Mouse (Mus musculus): Measurements from ENCODE around the gene Krt42. TPM values are rescaled to one million over a fixed set of nuclear protein-coding genes. Genes with fewer than 3 reads are reported as not detected.
"Not testable (repeated sequence)": the region's sequence is repeated elsewhere in the genome, so short reads cannot be mapped to it uniquely, and the experiment has no call there.

The Krt42 gene
- total RNA-seq, 2 experiments from 2014 or later: not detected

DNA sequence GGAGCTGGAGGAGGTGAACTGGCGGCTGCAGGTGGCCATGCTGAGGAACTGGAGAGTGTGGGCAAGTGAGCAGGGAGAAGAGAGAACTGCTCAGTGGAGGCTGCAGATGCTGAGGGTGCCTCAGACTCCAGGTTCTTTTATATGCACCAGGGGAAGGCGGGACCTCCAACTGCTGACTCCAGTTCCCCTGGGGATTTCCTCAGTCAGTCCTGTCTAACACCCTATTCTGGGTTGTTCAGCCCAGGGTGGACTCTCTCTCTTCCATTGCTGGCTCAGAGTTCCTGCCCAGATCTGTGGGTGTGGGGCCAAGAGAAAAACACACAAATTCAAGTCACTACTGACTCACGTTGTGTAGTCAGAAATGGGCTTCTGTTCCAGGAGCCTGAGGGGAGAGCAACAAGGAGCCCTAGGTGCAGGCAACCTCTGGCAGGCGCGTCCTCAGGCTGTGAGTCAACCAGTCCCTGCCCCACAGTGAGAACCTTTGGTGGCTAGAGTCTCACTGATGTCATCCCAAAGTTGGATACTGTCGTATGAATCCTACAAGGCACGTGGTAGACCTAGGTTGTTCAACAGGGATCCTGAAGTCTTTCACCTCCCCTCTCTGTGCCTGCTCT is 20.7 kb downstream of the Krt42 start, which contains the start of gene Krt16:
Gene Krt16, minus strand, starts transcription at position 51 of the 614 bp plus-strand sequence.
- no peak for DNase-seq (ENCODE audit: extremely low spot score in 1 of 2, low spot score in 2 of 2)
- Histone ChIP-seq H3K4me3 (no peak within 1 kb of the TSS), H3K27ac (no peak within 1 kb of the TSS)
- TF ChIP-seq CTCF (IDR thresholded peaks at IDR 0.05): no peak
- intact Hi-C loops (cut with DNase I): no loop called here

DNA sequence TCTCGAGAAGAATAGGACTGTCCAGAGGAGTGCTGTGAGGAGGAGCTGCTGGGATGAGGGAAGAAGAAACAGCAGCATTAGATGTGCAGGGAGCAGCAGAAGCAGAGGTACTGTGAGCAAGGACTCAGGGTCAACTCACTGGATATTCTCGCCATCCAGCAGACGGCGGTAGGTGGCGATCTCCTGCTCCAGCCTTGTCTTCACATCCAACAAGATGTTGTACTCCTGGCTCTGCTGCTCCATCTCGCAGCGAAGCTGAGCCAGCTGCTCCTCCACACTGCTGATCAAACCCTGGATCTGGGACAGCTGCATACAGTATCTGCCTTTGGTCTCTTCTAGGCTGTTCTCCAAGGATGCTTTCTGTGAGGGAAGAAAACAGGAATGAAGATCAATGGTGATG is 23.2 kb downstream of the Krt42 start:
- H3K27ac ChIP-seq; H3K4me3 ChIP-seq; intact Hi-C loops (cut with DNase I); DNase-seq (ENCODE audit: extremely low spot score in 1 of 2, low spot score in 2 of 2): not testable (repeated sequence)

DNA sequence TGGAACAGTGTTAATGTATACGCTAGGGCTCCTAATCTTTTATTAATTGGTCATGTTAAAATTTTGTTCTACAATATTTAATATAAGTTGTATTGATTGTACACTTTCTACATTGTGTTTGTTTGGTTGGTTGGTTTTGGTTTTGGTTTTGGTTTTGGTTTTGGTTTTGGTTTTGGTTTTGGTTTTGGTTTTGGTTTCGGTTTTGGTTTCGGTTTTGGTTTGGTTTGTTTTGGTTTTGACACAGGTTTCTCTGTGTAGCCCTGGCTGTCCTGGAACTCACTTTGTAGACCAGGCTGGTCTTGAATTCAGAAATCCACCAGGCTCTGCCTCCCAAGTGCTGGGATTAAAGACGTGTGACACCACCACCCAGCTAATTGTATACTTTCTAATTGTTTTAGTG is 29.4 kb downstream of the Krt42 start:
- H3K4me3 ChIP-seq; H3K27ac ChIP-seq; DNase-seq (ENCODE audit: extremely low spot score in 1 of 2, low spot score in 2 of 2); intact Hi-C loops (cut with DNase I): not testable (repeated sequence)

DNA sequence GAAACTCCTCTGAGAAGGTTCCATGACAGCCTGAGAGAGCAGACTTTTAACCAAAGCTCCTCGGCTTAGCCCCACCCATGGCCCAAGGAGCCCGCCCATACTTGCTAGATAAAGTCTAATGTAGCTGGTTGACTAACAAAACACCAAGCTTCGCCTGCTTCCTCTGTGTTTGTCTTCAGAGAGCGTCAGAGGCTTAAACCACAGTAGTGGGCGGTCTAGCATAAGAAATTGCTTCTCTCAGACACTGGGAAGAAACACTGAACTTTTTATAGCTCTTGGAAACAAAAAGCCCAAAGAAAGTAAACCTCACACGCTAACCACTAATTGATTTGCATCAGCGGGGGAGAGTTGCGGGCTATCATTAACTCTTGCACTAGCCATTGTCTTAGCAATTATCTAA is 47.9 kb downstream of the Krt42 start:
- no peak overlapping the region for H3K4me3 ChIP-seq
- no peak for DNase-seq (ENCODE audit: extremely low spot score in 1 of 2, low spot score in 2 of 2)
- TF ChIP-seq CTCF (IDR thresholded peaks at IDR 0.05): no peak
- intact Hi-C loops (cut with DNase I): no loop called here
- H3K27ac ChIP-seq: no peak overlapping the region

DNA sequence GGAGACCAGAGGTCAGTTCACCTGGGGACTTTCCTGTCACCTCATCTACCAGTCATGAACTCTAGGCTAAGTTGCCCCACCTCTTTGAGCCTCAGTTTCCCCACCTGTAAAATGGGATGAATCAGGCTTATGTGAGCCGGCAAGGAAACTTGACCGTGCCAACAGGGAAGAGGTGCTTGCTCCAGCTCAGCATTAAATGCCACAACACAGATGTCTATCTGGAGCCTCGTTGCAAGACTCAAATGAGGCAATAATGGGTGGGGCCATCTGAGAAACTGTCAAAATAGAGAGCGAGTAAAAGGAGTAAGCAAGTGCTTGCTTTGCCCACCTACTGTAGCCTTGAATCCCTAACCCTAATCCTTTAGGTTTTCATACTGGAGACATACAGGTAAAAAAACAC is 50.4 kb downstream of the Krt42 start:
- TF ChIP-seq CTCF (IDR thresholded peaks at IDR 0.05): no peak
- intact Hi-C loops (cut with DNase I): no loop called here
- Histone ChIP-seq H3K4me3 (no peak overlapping the region), H3K27ac (no peak overlapping the region)
- DNase-seq (ENCODE audit: extremely low spot score in 1 of 2, low spot score in 2 of 2): no peak

Other genes starting within 250 kb of the Krt42 start
- gene Krt33b, start 240.0 kb downstream of the Krt42 start, total RNA-seq (2021): not detected
- not detected for gene Krt34, start 228.3 kb downstream of the Krt42 start, total RNA-seq (2021)
- not detected for gene Krt31, start 219.3 kb downstream of the Krt42 start, total RNA-seq (2021)
- gene Krt32, start 181.6 kb downstream of the Krt42 start, total RNA-seq (2021): not detected
- not detected for gene Krt35, start 173.6 kb downstream of the Krt42 start, total RNA-seq (2021)
- gene Krt36, start 164.2 kb downstream of the Krt42 start, total RNA-seq (2021): not detected
- gene Krt13, start 148.3 kb downstream of the Krt42 start, total RNA-seq (2021): not detected
- not detected for gene Krt15, start 133.9 kb downstream of the Krt42 start, total RNA-seq (2021)
- not detected for gene Krt19, start 121.2 kb downstream of the Krt42 start, total RNA-seq (2021)
- gene Krt9, start 76.6 kb downstream of the Krt42 start, total RNA-seq (2021): 1 to 10 TPM; 3.2 to 3.4 TPM
- not detected for gene Krt14, start 62.3 kb downstream of the Krt42 start, total RNA-seq (2021)
- not detected for gene Krt16, start 21.0 kb downstream of the Krt42 start, total RNA-seq (2021)
- not detected for gene Krt17, start 8.8 kb downstream of the Krt42 start, total RNA-seq (2021)
- 100 to 1,000 TPM; 746 to 811 TPM for gene Eif1, start 50.0 kb upstream of the Krt42 start, total RNA-seq (2021)
- not detected for gene Gast, start 64.5 kb upstream of the Krt42 start, total RNA-seq (2021)
- gene Hap1, start 86.3 kb upstream of the Krt42 start, total RNA-seq (2021): 100 to 1,000 TPM; 150 to 194 TPM
- gene Jup, start 127.9 kb upstream of the Krt42 start, total RNA-seq (2021): 10 to 100 TPM; 51.2 to 53.7 TPM
- 1 to 10 TPM; 7.6 to 9.4 TPM for gene P3h4, start 145.0 kb upstream of the Krt42 start, total RNA-seq (2021)
- gene Fkbp10, start 145.8 kb upstream of the Krt42 start, total RNA-seq (2021): 1 to 10 TPM; 3.6 to 4.8 TPM
- 10 to 100 TPM; 48.4 to 64.1 TPM for gene Nt5c3b, start 171.9 kb upstream of the Krt42 start, total RNA-seq (2021)
- 1 to 10 TPM in 1 of 2 experiments, under 1 TPM in 1; 0.61 to 1.4 TPM for gene Klhl10, start 172.0 kb upstream of the Krt42 start, total RNA-seq (2021)
- 100 to 1,000 TPM in 1 of 2 experiments, 10 to 100 TPM in 1; 98.9 to 109 TPM for gene Klhl11, start 202.9 kb upstream of the Krt42 start, total RNA-seq (2021)